Mouse (Mus musculus) kidney, embryonic 16.5 days (tissue): ENCODE measurements at regions not wholly inside any gene's neighbourhood (a gene's known extent, or its start where the extent isn't known, plus 50 kb on each side); places are given as distances from the start of the nearest gene placed in this dataset.

ENCODE experiments used
- ATAC-seq: fragments of 200-750 bp; cut with Nextera tagmentation; 2 replicates; pipeline ENCODE4 v1.8.0; 2017; ENCODE audit warnings: moderate TSS enrichment; ENCODE audit not compliant: low FRiP score, low TSS enrichment
- H3K27ac ChIP-seq: fragments of 300-500 bp; sonication (generic); 2 replicates; pipeline ENCODE4 v1.5.1; 2014; ENCODE audit warnings: low read length
- H3K27me3 ChIP-seq: fragments of 300-500 bp; sonication (generic); 2 replicates; pipeline ENCODE4 v1.6.1; 2014; ENCODE audit warnings: low read length, control low read depth, mixed read lengths; ENCODE audit not compliant: insufficient read depth
- H3K36me3 ChIP-seq: fragments of 300-500 bp; sonication (generic); 2 replicates; pipeline ENCODE4 v1.6.1; 2014; ENCODE audit warnings: low read length, control low read depth, mixed read lengths; ENCODE audit not compliant: insufficient read depth
- H3K4me1 ChIP-seq: fragments of 300-500 bp; sonication (generic); 2 replicates; pipeline ENCODE4 v1.6.1; 2014; ENCODE audit warnings: low read length, control low read depth, mixed read lengths; ENCODE audit not compliant: insufficient read depth
- H3K4me2 ChIP-seq: fragments of 300-500 bp; sonication (generic); replicated peaks from 2 replicates; pipeline ENCODE4 v1.6.1; 2014; ENCODE audit warnings: low read depth, low read length
- H3K4me3 ChIP-seq: fragments of 300-500 bp; sonication (generic); 2 replicates; pipeline ENCODE4 v1.5.1; 2014; ENCODE audit warnings: mild to moderate bottlenecking, low read length
- H3K9ac ChIP-seq: fragments of 300-500 bp; sonication (generic); replicated peaks from 2 replicates; pipeline ENCODE4 v1.6.1; 2014; ENCODE audit warnings: low read length
- H3K9me3 ChIP-seq: fragments of 300-500 bp; sonication (generic); 2 replicates; pipeline ENCODE4 v1.6.1; 2016; ENCODE audit warnings: low read length, control low read depth
- WGBS: fragments of 180-500 bp; shearing (Covaris S2); extraction: QIAGEN DNeasy Blood & Tissue Kit; methylation state at CpG from one replicate; pipeline ENCODE4 v1.1.7; 2014; 5-methylcytosine and 5-hydroxymethylcytosine counted together

GRCm38 (mm10) chr3:137785871-137786270 lies 78.4 kb upstream of the H2afz start:
- Histone ChIP-seq H3K27me3 (no peaks in the 10 kb centered on the region), H3K9me3 (no peaks in the 10 kb centered on the region), H3K4me2 (no peak overlapping the region), H3K9ac (no peak overlapping the region), H3K4me1 (no peaks in the 10 kb centered on the region), H3K36me3 (no peaks in the 10 kb centered on the region), H3K4me3 (no peak overlapping the region), H3K27ac (no peak overlapping the region)
- 90% methylated on average over 2 of the region's 2 CpGs for WGBS
- ATAC-seq, result no peak

- Histone ChIP-seq H3K27me3 (no peaks in the 10 kb centered on the region), H3K36me3 (no peaks in the 10 kb centered on the region), H3K9ac (no peak overlapping the region), H3K27ac (no peak overlapping the region), H3K4me2 (no peak overlapping the region), H3K4me3 (no peak overlapping the region), H3K4me1 (no peaks in the 10 kb centered on the region), H3K9me3 (no peaks in the 10 kb centered on the region)
- ATAC-seq, result no peak
- 84% methylated on average over 6 of the region's 6 CpGs for WGBS
Measured at GRCm38 (mm10) chr3:137789671-137790070, 74.6 kb upstream of the H2afz start.

DNA sequence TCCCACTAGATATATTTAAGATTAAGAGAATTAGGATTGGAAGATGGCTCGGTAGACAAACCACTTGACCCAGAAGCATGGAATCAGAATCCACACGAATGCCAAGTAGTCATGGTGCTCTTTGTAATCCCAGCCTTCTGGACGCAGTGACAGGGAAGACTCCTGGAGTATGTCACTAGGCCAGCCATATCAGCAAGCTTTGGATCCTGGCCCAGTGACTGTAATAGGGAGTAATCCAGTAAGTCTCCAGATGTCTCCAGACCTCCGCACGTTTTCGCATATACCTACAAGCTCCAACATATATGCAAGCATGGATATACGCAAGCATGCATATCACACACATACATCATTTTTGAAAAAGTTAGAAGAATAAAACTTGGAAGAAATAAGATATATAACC lies 73.9 kb upstream of the H2afz start:
- Histone ChIP-seq H3K9ac (no peak overlapping the region), H3K36me3 (no peaks in the 10 kb centered on the region), H3K9me3 (no peaks in the 10 kb centered on the region), H3K4me3 (no peak overlapping the region), H3K27ac (no peak overlapping the region), H3K4me2 (no peak overlapping the region), H3K4me1 (no peaks in the 10 kb centered on the region), H3K27me3 (no peaks in the 10 kb centered on the region)
- no peak for ATAC-seq
- 87% methylated on average over 7 of the region's 7 CpGs for WGBS

- H3K27me3 ChIP-seq, result no peaks in the 10 kb centered on the region
- no peaks in the 10 kb centered on the region for H3K9me3 ChIP-seq
- no peak overlapping the region for H3K27ac ChIP-seq
- H3K4me1 ChIP-seq, result no peaks in the 10 kb centered on the region
- no peak for ATAC-seq
- no peak overlapping the region for H3K9ac ChIP-seq
- no peaks in the 10 kb centered on the region for H3K36me3 ChIP-seq
- no peak overlapping the region for H3K4me2 ChIP-seq
- WGBS, result 87% methylated on average over 7 of the region's 7 CpGs
- no peak overlapping the region for H3K4me3 ChIP-seq
Measured at GRCm38 (mm10) chr3:137795754-137796315, 68.5 kb upstream of the H2afz start.

- Histone ChIP-seq H3K4me2 (no peak overlapping the region), H3K9ac (no peak overlapping the region), H3K27me3 (no peaks in the 10 kb centered on the region), H3K4me3 (no peak overlapping the region), H3K27ac (no peak overlapping the region), H3K36me3 (no peaks in the 10 kb centered on the region), H3K4me1 (peaks cover 6% of the 10 kb centered on the region; the same call in 1 of the 2 replicates), H3K9me3 (no peaks in the 10 kb centered on the region)
- WGBS, result 87% methylated on average over 4 of the region's 4 CpGs
- no peak for ATAC-seq
Measured at GRCm38 (mm10) chr3:137798769-137799168, 65.5 kb upstream of the H2afz start.

DNA sequence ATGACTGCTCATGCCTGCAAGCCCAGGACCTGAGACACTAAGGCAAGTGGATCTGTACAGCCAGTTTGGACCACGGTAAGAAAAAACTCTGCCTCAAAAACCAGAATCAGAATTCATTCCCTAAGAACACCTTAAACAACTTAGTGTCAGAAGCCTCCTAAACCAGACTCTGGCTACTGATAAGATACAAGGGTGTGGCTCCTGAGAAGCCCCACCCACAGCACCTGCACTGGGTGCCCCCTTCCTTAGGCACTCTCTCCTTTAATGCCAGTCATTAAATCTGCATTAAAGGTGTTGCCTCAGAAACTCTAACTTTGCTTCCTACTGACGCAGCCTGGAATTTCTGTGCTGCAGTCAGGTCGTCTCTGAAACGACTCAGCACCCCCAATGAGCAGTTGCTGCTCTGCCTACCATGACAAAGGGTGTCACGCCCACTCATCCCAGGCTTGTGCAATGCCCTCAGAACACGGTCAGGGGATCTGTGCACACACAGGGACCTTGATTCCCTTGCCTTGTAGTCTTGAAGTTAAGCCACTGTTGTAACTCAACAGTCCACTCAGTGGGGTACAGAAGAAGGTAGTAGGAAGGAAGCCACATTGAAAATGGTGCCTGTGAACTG lies 62.8 kb upstream of the H2afz start:
- peaks cover 6% of the 10 kb centered on the region; the same call in 1 of the 2 replicates for H3K4me1 ChIP-seq
- no peak overlapping the region for H3K27ac ChIP-seq
- peak; percentile 54; the same call in 1 of the 2 replicates for ATAC-seq
- no peak overlapping the region for H3K9ac ChIP-seq
- no peaks in the 10 kb centered on the region for H3K36me3 ChIP-seq
- no peak overlapping the region for H3K4me2 ChIP-seq
- no peaks in the 10 kb centered on the region for H3K27me3 ChIP-seq
- H3K9me3 ChIP-seq, result no peaks in the 10 kb centered on the region
- no peak overlapping the region for H3K4me3 ChIP-seq
- 33% methylated on average over 6 of the region's 6 CpGs for WGBS

- Histone ChIP-seq H3K9ac (no peak overlapping the region), H3K4me3 (no peak overlapping the region), H3K4me2 (no peak overlapping the region), H3K4me1 (0 out of 2 replicates have a peak, but pooled peaks cover 6% of the 10 kb centered on the region), H3K27me3 (no peaks in the 10 kb centered on the region), H3K9me3 (0 out of 2 replicates have a peak, but pooled peaks cover 4% of the 10 kb centered on the region), H3K36me3 (no peaks in the 10 kb centered on the region), H3K27ac (no peak overlapping the region)
- no peak for ATAC-seq
- 33% methylated on average over 1 of the region's 1 CpGs for WGBS
Measured at GRCm38 (mm10) chr3:137807423-137807822, 56.9 kb upstream of the H2afz start.

DNA sequence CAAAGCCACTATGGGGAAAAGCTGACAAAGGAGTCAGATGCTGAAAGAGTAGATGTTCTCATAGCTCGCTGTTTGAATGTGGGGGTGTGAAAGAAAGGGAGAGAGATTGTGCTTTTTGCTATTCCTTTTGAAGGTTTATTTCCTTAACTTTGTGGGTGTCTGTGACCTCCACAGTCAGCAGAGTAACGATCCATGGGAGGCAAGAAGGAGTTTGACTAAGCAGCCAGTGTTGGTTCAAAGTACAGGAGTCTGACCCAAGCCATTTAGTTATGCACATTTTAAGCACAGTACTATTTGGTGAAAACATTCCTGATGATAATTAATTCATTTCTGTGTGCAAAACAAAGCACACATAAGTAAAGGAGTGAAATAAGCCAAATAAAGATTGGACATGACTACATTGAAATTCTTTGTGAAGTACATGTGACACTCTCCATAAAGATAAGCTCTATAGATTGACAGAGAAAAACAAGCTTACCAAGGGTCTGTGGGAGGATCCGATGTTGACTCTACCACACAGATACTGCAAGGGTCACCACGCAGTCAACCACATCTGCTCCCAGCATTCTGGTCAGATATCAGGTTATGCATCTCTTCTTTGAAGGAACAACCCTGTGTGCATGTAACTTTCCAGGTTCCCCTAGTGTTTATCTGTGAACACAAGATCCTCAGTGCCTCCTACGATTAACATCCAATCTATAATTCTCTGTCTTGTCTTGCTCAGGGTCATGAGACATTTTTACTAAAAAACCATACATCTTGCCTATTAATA lies 56.2 kb upstream of the H2afz start:
- WGBS, result 22% methylated on average over 5 of the region's 5 CpGs
- Histone ChIP-seq H3K4me2 (no peak overlapping the region), H3K4me3 (no peak overlapping the region), H3K9me3 (0 out of 2 replicates have a peak, but pooled peaks cover 4% of the 10 kb centered on the region), H3K36me3 (no peaks in the 10 kb centered on the region), H3K4me1 (0 out of 2 replicates have a peak, but pooled peaks cover 6% of the 10 kb centered on the region), H3K27me3 (no peaks in the 10 kb centered on the region), H3K27ac (no peak overlapping the region), H3K9ac (no peak overlapping the region)
- ATAC-seq, result peak; percentile 73; the same call in 1 of the 2 replicates

GRCm38 (mm10) chr3:137810123-137810522 lies 54.2 kb upstream of the H2afz start:
- no peak for ATAC-seq
- Histone ChIP-seq H3K4me1 (0 out of 2 replicates have a peak, but pooled peaks cover 6% of the 10 kb centered on the region), H3K4me2 (no peak overlapping the region), H3K9ac (no peak overlapping the region), H3K9me3 (0 out of 2 replicates have a peak, but pooled peaks cover 4% of the 10 kb centered on the region), H3K27ac (no peak overlapping the region), H3K4me3 (no peak overlapping the region), H3K36me3 (no peaks in the 10 kb centered on the region), H3K27me3 (no peaks in the 10 kb centered on the region)
- WGBS, result 93% methylated on average over 3 of the region's 3 CpGs
